Mouse (Mus musculus) urinary bladder, postnatal 25 days (tissue): Measurements from ENCODE around the gene Mrps26.
"Not testable (repeated sequence)": the region's sequence is repeated elsewhere in the genome, so short reads cannot be mapped to it uniquely, and the experiment has no call there.

Source experiments
- DNase-seq: peaks from one replicate; pipeline ENCODE4 v3.0.0; 2022; ENCODE audit warnings: low spot score

The Mrps26 gene

GRCm38 (mm10) chr2:130563212-130564055, at the start of gene Mrps26:
TSS of gene Mrps26 (plus strand) at chr2:130563742.
- DNase-seq: peak; percentile 85

- no peak for DNase-seq
Measured at GRCm38 (mm10) chr2:130513907-130514306, 49.6 kb upstream of the Mrps26 start.

DNA sequence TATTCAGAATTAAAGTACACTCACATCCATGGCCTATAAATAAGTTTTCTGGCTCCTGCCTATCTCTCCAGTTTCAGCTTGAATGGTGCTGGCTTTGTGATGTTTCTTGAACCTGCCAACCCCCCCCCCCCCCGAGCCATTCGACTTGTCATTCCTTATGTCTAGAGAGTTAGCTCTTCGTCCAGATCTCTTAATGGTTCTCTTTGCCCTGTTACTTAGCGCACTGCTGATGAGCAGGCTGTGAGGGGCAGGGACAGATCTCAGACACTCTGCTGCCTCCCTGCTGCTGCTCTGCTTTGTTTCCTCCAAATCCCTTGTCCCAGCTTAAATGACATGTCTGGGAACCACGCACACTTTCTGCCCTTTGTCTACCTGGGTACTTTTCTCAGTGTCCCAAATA, 47.8 kb upstream of the Mrps26 start:
- DNase-seq: no peak

GRCm38 (mm10) chr2:130521927-130522326, 41.6 kb upstream of the Mrps26 start:
- DNase-seq: no peak

DNA sequence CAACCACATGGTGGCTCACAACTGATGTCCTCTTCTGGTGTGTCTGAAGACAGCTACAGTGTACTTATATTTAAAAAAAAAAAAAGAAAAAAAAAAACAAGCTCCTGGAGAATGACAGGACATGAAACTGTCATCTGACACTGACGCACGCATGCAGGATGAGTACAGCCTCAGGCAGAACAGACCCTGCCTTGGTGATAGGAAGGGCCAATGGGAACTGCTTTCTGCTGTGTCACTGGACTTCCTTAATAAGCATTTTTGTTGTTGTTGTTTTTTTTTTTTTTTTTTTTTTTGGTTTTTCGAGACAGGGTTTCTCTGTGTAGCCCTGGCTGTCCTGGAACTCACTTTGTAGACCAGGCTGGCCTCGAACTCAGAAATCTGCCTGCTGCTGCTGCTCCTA, 38.1 kb upstream of the Mrps26 start:
- DNase-seq: not testable (repeated sequence)

DNA sequence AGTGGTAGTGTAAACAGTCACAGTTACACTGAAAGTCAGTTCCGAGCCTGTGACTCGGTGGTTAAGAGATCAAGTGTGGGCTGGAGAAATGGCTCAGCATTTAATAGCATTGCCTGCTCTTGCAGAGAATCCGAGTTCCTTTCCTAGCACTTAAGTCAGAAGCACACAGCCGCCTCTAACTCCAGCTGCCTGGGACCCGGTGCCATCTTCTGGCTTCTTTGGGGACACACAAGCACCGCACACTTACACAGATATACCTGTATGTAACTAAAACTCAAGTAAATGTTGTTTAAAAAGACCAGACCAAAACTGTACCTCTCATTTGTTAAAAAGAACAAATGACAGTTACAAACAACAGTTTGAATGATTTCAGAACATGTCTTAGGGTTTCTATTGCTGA, 35.1 kb upstream of the Mrps26 start:
- no peak for DNase-seq

DNA sequence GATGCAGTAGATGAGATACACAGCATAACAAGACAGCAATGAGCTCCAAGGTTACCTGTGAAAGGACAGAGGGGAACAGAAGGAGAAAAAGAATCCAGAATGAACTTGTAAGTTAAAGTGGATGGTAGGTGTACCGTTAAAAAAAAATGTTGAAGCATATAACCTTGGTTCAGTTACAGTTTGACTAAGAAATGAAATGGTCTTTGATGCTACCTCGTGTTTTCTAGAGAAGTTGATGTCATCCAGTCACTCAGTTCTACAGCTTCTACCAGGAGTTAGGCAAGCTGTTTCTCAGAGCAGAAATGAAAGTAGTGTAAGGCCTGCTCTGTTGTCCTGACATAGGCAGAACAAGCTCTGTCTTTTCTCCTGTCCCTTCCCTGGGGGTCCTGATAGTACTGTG, 34.3 kb upstream of the Mrps26 start:
- no peak for DNase-seq

GRCm38 (mm10) chr2:130529925-130530324, 33.6 kb upstream of the Mrps26 start:
- no peak for DNase-seq

GRCm38 (mm10) chr2:130532201-130532600, 31.3 kb upstream of the Mrps26 start:
- no peak for DNase-seq

DNA sequence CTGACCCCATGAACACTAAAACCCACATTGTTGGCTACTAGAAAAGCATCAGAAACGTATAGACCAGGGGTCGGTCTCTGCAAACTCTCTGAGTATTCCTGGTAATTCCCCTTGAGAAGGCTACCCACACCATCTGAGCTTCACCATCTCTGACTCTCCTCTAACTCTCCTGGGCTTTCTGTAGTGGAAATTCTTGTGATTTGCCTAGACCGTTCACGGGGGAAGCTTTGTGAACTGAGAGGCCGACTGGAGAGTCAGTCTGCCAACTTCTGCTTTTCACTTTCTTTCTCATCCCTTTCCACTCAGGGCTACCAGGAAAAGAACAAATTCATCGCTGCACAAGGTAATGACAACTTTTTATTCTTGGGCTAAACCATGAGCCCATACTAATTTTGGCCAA, 28.5 kb upstream of the Mrps26 start:
- DNase-seq: no peak

GRCm38 (mm10) chr2:130536890-130537289, 26.7 kb upstream of the Mrps26 start:
- DNase-seq: no peak

- no peak for DNase-seq
Measured at GRCm38 (mm10) chr2:130538876-130539546, 24.5 kb upstream of the Mrps26 start.

DNA sequence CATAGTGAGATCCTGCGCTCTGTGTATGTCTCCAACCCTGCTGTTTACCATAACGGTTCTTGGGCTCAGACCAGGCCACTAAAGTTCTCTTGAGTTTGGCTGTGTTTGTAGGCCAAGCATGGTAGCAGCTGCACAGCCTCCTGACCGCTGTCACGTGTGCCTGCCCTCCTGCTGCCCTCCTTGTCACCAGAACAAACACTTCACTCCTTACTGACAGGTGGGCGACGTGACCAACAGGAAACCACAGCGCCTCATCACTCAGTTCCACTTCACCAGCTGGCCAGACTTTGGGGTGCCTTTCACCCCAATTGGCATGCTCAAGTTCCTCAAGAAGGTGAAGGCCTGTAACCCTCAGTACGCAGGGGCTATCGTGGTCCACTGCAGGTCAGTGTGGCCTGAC, 23.3 kb upstream of the Mrps26 start:
- DNase-seq: no peak

DNA sequence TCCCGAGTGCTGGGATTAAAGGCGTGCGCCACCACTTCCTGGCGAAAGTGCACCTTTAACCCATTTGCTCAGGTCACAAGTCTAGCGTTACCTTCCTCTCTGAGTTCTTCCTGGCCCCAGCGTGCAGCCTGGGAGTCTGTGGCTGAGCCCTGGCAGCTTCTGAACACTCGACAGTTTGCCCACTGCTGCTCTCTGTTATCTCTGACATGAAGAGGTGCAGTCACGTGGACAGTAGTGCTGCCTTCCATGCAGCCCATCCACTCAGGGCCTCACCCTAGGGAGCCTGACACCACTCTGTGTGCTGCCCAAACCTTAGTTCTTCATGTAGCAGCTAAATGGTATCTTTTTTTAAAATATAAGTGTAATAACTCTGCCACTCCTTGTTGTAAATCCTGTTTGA, 16.6 kb upstream of the Mrps26 start:
- DNase-seq: no peak

GRCm38 (mm10) chr2:130554841-130555240, 8.7 kb upstream of the Mrps26 start:
- DNase-seq: no peak

DNA sequence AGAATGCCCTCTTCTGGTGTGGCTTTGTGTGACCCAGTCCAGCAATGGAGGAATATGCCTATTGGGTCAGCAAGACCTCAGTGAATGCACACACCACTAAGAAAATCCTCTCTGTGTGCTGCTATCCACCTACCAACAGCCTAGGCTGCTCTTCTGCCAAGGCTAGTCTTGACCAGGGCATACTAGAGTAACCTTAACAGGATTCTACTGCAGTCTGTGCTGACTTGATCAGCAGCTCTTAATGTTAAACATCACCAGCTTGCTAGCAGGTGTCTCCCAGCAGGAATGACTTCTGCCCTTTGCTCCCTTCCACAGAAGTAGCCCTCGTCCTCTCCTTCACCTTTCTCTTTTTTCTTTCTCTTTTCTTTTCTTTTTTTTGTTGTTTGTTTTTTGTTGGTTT, 7.2 kb upstream of the Mrps26 start:
- DNase-seq: no peak

- DNase-seq: no peak
Measured at GRCm38 (mm10) chr2:130557462-130557861, 6.1 kb upstream of the Mrps26 start.

- no peak for DNase-seq
Measured at GRCm38 (mm10) chr2:130558015-130558414, 5.5 kb upstream of the Mrps26 start.

- DNase-seq: no peak
Measured at GRCm38 (mm10) chr2:130564063-130564462, 521 bp downstream of the Mrps26 start.

- no peak for DNase-seq
Measured at GRCm38 (mm10) chr2:130564983-130565382, 1.4 kb downstream of the Mrps26 start.

DNA sequence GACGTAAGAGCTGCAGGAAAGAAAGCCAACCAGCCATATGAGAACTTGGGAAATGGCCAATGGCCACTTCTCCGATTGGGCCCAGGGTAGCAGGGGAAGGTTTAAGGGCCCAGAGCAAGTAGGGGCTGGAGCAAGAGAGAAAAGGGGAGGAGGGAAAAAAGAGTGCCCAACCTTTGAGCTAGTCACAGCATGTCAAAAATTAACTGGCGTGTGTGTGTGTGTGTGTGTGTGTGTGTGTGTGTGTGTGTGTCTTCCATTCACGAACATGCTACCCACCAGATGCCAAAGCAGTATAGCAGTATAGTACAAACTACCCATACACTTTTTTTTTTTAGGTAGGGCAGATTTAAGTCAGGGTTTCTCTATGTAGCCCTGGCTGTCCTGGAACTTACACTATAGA, 5.4 kb downstream of the Mrps26 start:
- no peak for DNase-seq

DNA sequence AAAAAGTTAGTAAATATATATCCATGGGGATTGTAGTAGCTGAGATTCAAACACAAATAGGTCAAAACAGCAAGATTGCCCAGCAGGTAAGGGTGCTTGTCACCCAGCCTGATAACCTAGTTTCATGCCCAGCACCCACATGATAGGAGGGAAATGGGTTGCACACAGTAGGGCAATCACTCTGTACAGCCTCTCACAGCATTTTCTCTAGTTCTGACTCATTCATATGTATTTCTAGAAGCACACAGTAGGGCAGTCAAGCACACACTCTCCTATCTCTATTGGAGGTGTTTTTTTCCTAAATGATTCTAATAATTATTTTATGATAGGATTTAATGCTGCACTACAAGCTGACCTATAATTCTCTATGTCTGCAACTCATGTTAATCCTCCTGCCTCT, 6.4 kb downstream of the Mrps26 start:
- DNase-seq: no peak

- DNase-seq: no peak
Measured at GRCm38 (mm10) chr2:130574960-130575359, 11.4 kb downstream of the Mrps26 start.

GRCm38 (mm10) chr2:130575873-130576272, 12.3 kb downstream of the Mrps26 start, which contains the start of gene Oxt:
TSS of gene Oxt (plus strand) at chr2:130576173.
- no peak for DNase-seq
